Mouse (Mus musculus) right cerebral cortex, postnatal 36 days (tissue): Measurements from ENCODE around the gene Rpl26.
A peak's percentile ranks its signal among the peaks of the same experiment; 100 is the strongest.

ENCODE experiments used
- DNase-seq, 2 experiments: peaks; one replicate each; pipeline ENCODE4 v3.0.0; 2022; ENCODE audit warnings: low spot score in 2 of 2, mixed read lengths in 1 of 2

The Rpl26 gene

GRCm38 (mm10) chr11:68901351-68902046 is at the start of gene Rpl26:
Gene Rpl26 (plus strand): TSS chr11:68901583.
- DNase-seq, result peak; percentile 97 to 98

- DNase-seq, result no peak
Observed at GRCm38 (mm10) chr11:68851644-68852485, 49.5 kb upstream of the Rpl26 start.

DNA sequence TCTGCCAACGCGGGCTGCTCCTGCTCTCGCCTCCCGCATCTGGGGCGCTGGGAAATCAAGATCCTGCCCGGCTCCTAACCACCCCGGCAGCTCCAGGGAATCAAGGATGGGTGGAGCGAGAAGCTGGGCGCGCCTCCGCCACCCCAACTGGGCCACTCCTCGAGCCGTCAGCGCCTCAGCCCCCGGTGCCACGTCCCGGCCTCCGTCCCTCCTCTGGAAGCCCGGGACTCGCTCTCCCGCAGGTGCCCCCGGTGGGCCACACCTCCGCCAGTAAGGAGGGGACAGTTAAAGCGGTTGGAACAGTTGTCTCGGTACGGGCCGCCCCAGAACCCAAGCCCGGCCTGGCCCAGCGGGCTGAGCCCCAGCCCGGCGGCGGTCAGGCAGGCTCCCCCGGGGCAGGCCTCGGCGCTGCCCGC is 48.9 kb upstream of the Rpl26 start:
- DNase-seq, result peak; percentile 39 to 59

DNA sequence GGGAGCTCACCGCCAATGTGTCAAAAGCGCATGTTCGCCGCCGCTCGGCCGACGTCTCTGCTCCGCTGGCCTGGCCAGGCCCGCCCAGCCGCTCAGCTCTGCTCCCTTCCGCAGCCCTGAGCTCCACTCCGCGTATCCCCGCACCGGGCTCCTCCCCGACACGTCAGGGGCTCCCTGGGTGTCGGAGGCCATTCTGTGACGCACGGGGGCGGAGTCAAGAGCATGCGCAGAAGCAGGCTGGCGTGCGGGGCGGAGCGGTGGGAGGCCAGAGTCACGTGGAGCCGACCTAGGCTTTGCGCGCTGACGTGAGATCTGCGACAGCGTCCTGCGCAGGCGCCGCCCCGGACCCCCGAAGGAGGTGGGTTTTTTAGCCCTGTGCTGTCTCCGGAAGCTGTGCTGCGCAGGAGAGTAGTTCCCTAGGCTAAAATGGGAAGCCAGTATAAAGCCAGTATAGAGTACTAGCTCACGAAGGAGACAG is 48.4 kb upstream of the Rpl26 start:
- DNase-seq, result peak; percentile 99

DNA sequence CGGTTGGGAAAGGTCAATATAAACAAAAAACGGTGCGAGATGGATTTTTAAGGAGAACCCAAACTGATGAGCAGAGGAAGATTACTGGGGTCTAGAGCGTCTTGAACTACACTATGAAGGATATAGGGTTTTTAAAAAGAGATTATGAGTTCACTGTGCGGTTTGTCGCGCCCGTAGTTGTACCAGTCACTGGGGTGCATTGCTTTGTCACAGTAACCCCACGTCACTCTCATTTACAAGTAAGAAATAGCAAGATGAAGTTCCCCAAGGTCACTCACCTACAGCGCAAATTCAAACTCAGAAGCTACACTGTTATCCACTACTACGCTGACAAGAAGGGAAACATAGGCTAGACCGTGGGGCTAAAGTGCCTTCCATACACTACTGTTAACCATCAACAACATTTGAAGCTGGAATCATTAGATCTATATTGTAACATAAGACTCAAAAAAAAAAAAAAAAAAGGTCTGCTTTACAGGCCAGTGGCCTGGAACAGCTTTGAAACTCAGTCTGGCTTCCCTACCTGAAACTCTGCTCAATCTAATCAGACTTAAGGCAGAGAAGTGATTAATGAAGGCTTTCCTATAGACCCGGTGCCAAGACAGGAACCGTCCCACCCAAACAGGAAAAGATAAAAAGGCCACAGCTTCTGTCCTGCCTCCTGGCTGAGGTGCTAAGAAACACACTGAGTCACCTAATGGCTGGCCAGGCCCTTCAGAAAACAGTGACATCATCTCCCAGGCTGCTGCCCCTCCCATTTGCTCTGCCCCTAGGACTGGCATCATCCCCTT is 47.6 kb upstream of the Rpl26 start:
- DNase-seq, result no peak

DNA sequence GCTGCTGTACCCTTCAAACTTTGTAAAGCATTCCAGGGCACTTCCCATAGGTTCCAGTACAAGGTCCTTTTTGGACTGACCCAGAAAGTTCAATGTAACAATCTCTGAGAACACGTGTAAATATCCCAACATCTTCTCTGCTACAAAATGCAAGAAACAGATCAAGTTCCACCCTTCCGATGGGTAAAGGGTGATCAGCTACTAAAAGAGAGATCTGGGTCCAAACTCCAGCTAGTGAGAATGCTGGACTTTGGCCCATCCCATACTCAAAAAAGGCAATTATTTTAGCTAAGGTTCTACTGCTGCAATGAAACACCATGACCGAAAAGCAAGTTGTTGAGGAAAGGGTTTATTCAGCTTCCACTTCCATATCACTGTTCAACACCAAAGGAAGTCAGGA is 46.8 kb upstream of the Rpl26 start:
- DNase-seq, result no peak

GRCm38 (mm10) chr11:68857329-68857728 is 44.1 kb upstream of the Rpl26 start:
- DNase-seq, result no peak

GRCm38 (mm10) chr11:68859943-68860593 is 41.3 kb upstream of the Rpl26 start:
- no peak for DNase-seq

- DNase-seq, result no peak
Observed at GRCm38 (mm10) chr11:68862260-68862659, 39.1 kb upstream of the Rpl26 start.

DNA sequence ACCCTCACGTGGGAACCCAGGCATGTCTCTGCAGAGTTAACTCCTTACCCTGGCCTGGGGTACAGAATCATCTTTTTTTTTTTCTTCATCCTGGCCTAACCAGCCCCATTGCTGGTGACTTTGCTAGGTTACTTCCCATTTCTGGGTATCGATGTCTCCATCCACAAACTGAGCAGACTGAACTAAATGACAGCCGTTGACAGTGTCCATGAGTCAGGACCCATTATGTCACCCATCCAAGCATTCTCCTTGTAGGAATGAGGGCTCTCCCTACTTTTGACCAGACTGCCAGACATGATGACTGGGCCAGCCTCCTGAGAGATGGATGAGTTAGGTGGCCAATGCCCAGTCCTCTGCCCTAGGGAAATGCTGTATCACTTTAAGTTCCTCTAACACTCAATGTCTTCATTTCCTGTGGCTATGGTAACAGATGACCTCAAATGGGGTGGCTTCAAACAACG is 37.7 kb upstream of the Rpl26 start:
- DNase-seq, result no peak

GRCm38 (mm10) chr11:68864544-68865189 is 36.7 kb upstream of the Rpl26 start:
- DNase-seq, result no peak

DNA sequence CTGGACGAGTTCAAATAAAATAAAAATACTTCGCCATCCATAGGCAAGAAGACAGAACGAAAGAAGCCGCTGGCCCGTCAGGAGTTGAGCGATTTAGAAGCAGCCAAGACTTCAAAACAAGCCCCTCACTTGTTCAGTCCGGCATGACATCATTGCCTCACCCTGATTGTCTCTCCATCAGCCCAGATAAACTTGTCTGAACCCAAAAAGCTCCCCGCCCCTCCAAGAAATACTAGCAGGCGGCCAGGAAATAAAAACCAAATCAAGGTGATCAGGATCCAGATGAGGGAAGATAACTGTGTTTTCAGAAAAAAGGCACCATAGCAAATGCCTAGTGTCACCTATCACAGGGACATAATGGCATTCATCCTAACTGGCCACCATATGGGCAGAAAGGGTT is 30.1 kb upstream of the Rpl26 start:
- DNase-seq, result no peak

DNA sequence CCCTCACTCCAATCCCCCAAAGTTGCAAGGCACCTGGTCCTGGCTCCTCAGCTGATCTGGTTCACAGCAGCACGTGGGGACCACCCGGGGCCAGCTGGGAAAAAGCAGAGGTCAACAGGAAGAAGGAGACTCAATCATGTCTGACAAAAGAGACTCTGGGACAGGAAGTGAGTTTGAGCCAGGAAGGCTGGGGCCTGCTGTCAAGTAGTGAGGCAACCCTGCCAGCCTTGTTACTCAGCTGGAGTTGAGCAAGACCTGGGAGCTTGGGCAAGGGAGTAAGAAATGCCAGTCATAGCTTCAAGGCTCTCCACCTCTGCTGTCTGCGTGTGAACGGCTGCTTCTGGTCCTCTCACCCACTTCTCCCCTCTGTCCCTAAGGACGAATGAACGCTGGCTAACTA is 29.6 kb upstream of the Rpl26 start, which contains the start of gene Ndel1:
Gene Ndel1, minus strand, starts transcription at position 111 of the 400 bp plus-strand sequence.
- no peak for DNase-seq

- no peak for DNase-seq
Observed at GRCm38 (mm10) chr11:68874841-68875240, 26.5 kb upstream of the Rpl26 start.

GRCm38 (mm10) chr11:68878811-68879210 is 22.6 kb upstream of the Rpl26 start:
- no peak for DNase-seq

DNA sequence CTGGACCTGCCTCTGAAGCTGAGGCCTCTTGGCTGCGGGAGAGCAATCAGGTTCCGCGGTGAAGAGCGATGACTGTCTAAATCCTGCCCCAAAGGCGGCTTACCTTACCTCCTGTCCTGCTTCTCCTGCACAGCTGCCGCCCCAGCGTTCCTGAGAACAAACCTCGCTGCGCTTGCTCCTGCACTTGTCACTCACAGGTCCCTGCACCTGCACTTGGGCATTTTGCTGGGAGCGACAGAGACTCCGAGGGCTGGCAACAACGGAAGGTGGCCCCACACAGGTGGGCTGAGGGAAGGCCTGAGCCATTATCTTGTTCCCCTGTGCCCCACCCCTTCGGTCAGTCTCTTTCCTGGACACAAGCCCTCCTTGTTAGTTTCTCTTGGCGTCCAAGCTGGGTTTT is 19.3 kb upstream of the Rpl26 start:
- DNase-seq, result no peak

- no peak for DNase-seq
Observed at GRCm38 (mm10) chr11:68883843-68884242, 17.5 kb upstream of the Rpl26 start.

DNA sequence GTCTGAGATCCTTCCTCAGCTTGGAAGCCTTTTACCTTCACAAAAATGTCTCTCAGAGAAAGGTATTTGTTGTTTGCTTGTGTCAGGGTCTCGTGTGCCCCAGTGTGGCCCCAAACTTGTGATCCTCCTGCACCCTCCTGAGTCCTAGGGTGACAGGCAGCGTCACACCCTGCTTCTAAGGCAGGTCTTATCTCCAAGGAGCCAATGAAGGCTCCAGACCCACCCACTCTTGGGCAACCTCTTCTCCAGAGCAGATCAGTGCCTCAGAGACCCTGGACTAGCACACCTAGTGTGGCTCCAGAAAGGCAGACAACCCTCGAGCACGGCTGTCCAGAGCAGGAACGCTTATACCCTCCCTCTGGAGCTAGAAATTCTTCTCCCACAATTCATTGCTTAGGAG is 17.0 kb upstream of the Rpl26 start:
- no peak for DNase-seq

- no peak for DNase-seq
Observed at GRCm38 (mm10) chr11:68886091-68886490, 15.3 kb upstream of the Rpl26 start.

DNA sequence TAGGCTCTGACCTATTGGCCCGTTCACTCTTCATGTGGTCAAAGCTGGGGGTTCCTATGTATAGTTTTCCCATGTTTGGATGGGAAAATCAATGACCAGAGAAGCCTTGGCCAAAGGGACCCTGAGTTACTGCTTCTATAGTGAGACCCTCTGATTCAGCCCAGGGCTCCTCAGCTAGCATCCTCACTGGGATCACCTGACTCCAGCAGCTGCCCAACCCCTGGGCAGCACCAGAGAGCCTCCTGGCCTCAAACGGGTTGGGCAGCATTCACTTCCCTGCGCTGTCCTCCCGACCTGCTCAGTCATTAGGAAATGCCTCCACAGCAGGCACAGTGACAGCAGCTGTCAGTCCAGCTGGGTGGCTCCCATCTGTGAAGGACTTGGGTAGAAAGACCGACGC is 13.1 kb upstream of the Rpl26 start, which contains the start of gene Rnf222:
Gene Rnf222, plus strand, starts transcription at position 301 of the 400 bp plus-strand sequence.
- no peak for DNase-seq

DNA sequence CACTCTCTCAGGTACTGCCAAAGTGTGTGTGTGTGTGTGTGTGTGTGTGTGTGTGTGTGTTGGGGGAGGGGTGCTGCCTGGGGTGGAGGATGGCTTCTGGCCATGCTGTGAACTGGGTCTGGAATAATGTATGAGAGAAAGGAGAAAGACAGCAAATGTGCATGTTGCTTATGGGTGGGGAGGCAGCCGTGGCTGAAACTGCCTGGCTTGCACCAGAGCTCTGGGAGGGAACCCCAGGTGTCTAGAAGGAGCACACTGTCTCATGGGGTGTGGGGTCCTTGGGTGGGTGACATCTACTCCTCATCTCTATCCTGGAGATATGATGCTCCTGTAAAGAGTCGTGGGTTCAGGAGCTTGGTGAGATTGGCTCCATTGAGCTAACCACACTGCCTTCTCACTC is 12.7 kb upstream of the Rpl26 start:
- DNase-seq, result no peak
